Mouse (Mus musculus) MEL (cell line): ENCODE results near the gene Gsg1l2. TPM values are rescaled to one million over a fixed set of nuclear protein-coding genes. Genes with fewer than 3 reads are reported as not detected.

Source experiments
- DNase-seq: peaks from one replicate; pipeline ENCODE4 v3.0.0; 2011; ENCODE audit warnings: low read depth, low spot score
- H3K27ac ChIP-seq: 2 replicates; pipeline ENCODE4 v1.5.1; 2012; ENCODE audit warnings: low read depth, mild to moderate bottlenecking, control low read depth, low read length, moderate library complexity; ENCODE audit not compliant: control insufficient read depth
- H3K27me3 ChIP-seq, 2 experiments: fragments of 150-350 bp in 1 of 2; sonication (generic) in 1 of 2; 2 replicates each; pipeline ENCODE4 v1.6.1; 2012; ENCODE audit warnings: low read length in 2 of 2, mild to moderate bottlenecking in 2 of 2, improper control_type of control experiment in 1 of 2, moderate library complexity in 1 of 2; ENCODE audit not compliant: insufficient read depth in 2 of 2, control insufficient read depth in 1 of 2
- H3K36me3 ChIP-seq, 2 experiments: 2 replicates each; pipeline ENCODE4 v1.6.1; 2012 to 2014; ENCODE audit warnings: low read length in 2 of 2, improper control_type of control experiment in 1 of 2, inconsistent platforms in 1 of 2, mild to moderate bottlenecking in 1 of 2; ENCODE audit not compliant: insufficient read depth in 2 of 2, control insufficient read depth in 1 of 2
- H3K4me1 ChIP-seq, 2 experiments: fragments of 150-350 bp in 1 of 2; sonication (generic) in 1 of 2; 2 replicates each; pipeline ENCODE4 v1.6.1; 2012; ENCODE audit warnings: low read length in 2 of 2, improper control_type of control experiment in 1 of 2, mild to moderate bottlenecking in 1 of 2; ENCODE audit not compliant: insufficient read depth in 2 of 2, control insufficient read depth in 1 of 2
- H3K4me3 ChIP-seq, 2 experiments: fragments of 150-350 bp in 1 of 2; sonication (generic) in 1 of 2; 2 replicates each; pipeline ENCODE4 v1.5.1; 2012; ENCODE audit warnings: low read depth in 2 of 2, low read length in 2 of 2, mild to moderate bottlenecking in 2 of 2, moderate library complexity in 2 of 2, control low read depth in 1 of 2, improper control_type of control experiment in 1 of 2; ENCODE audit not compliant: control insufficient read depth in 1 of 2, insufficient read depth in 1 of 2
- H3K79me2 ChIP-seq: 2 replicates; pipeline ENCODE4 v1.6.1; 2012; ENCODE audit warnings: mild to moderate bottlenecking, low read length, moderate library complexity; ENCODE audit not compliant: control insufficient read depth, poor library complexity, insufficient read depth
- H3K9ac ChIP-seq: 2 replicates; pipeline ENCODE4 v1.6.1; 2012; ENCODE audit warnings: low read depth, mild to moderate bottlenecking, control low read depth, low read length, moderate library complexity; ENCODE audit not compliant: control insufficient read depth, poor library complexity, severe bottlenecking
- H3K9me3 ChIP-seq: fragments of 150-350 bp; sonication (generic); replicated peaks from 2 replicates; pipeline ENCODE4 v1.6.1; 2012; ENCODE audit warnings: mild to moderate bottlenecking, low read length, improper control_type of control experiment, moderate library complexity; ENCODE audit not compliant: insufficient read depth
- CHD1 ChIP-seq: IDR thresholded peaks from 2 replicates; pipeline ENCODE4 v1.6.1; 2012; ENCODE audit warnings: low read depth, mild to moderate bottlenecking, inconsistent platforms, low read length, improper control_type of control experiment
- ELF1 ChIP-seq: IDR thresholded peaks from 2 replicates; pipeline ENCODE4 v1.6.1; 2014; ENCODE audit warnings: low read depth, mild to moderate bottlenecking, inconsistent platforms, low read length, improper control_type of control experiment, moderate library complexity
- GATA1 ChIP-seq: IDR thresholded peaks from 2 replicates; pipeline ENCODE4 v1.6.1; 2011; ENCODE audit warnings: low read depth, low read length, improper control_type of control experiment
- HCFC1 ChIP-seq: IDR thresholded peaks from 2 replicates; pipeline ENCODE4 v1.6.1; 2012; ENCODE audit warnings: low read depth, mild to moderate bottlenecking, inconsistent platforms, low read length, improper control_type of control experiment, moderate library complexity
- JUND ChIP-seq: IDR thresholded peaks from 2 replicates; pipeline ENCODE4 v1.6.1; 2011; ENCODE audit warnings: low read depth, mild to moderate bottlenecking, improper control_type of control experiment, low read length
- MAFK ChIP-seq: IDR thresholded peaks from 2 replicates; pipeline ENCODE4 v1.6.1; 2011; ENCODE audit warnings: low read depth, mild to moderate bottlenecking, low read length, improper control_type of control experiment, borderline replicate concordance
- MAX ChIP-seq: IDR thresholded peaks from 2 replicates; pipeline ENCODE4 v1.6.1; 2011; ENCODE audit warnings: low read length, improper control_type of control experiment
- MAZ ChIP-seq: IDR thresholded peaks from 2 replicates; pipeline ENCODE4 v1.6.1; 2012; ENCODE audit warnings: low read depth, mild to moderate bottlenecking, inconsistent platforms, low read length, improper control_type of control experiment
- MEF2A ChIP-seq: IDR thresholded peaks from 2 replicates; pipeline ENCODE4 v1.6.1; 2014; ENCODE audit warnings: low read depth, mild to moderate bottlenecking, inconsistent platforms, low read length, improper control_type of control experiment; ENCODE audit not compliant: poor library complexity, insufficient replicate concordance, severe bottlenecking; ENCODE audit errors: extremely low read depth
- MXI1 ChIP-seq: IDR thresholded peaks from 2 replicates; pipeline ENCODE4 v1.6.1; 2011; ENCODE audit warnings: mild to moderate bottlenecking, low read depth, low read length, improper control_type of control experiment
- MYB ChIP-seq: IDR thresholded peaks from 2 replicates; pipeline ENCODE4 v1.6.1; 2011; ENCODE audit warnings: mild to moderate bottlenecking, low read depth, low read length, improper control_type of control experiment
- MYC ChIP-seq: IDR thresholded peaks from 2 replicates; pipeline ENCODE4 v1.6.1; 2011; ENCODE audit warnings: low read depth, mild to moderate bottlenecking, low read length, improper control_type of control experiment, moderate library complexity
- NELFE ChIP-seq: IDR thresholded peaks from 2 replicates; pipeline ENCODE4 v1.6.1; 2011; ENCODE audit warnings: low read depth, low read length, improper control_type of control experiment
- NRF1 ChIP-seq: IDR thresholded peaks from 2 replicates; pipeline ENCODE4 v1.6.1; 2014; ENCODE audit warnings: low read depth, mild to moderate bottlenecking, inconsistent platforms, low read length, improper control_type of control experiment, moderate library complexity; ENCODE audit not compliant: poor library complexity, insufficient read depth, severe bottlenecking
- POLR2AphosphoS5 ChIP-seq: IDR thresholded peaks from 2 replicates; pipeline ENCODE4 v1.6.1; 2012; ENCODE audit warnings: low read depth, borderline replicate concordance, mild to moderate bottlenecking, inconsistent platforms, low read length, moderate library complexity, mixed read lengths
- RAD21 ChIP-seq: IDR thresholded peaks from 2 replicates; pipeline ENCODE4 v1.6.1; 2011; ENCODE audit warnings: mild to moderate bottlenecking, low read depth, low read length, improper control_type of control experiment
- RCOR1 ChIP-seq: IDR thresholded peaks from 2 replicates; pipeline ENCODE4 v1.6.1; 2012; ENCODE audit warnings: low read depth, mild to moderate bottlenecking, inconsistent platforms, low read length, improper control_type of control experiment
- SIN3A ChIP-seq: IDR thresholded peaks from 2 replicates; pipeline ENCODE4 v1.6.1; 2012; ENCODE audit warnings: low read length, improper control_type of control experiment, inconsistent platforms
- SMC3 ChIP-seq: IDR thresholded peaks from 2 replicates; pipeline ENCODE4 v1.6.1; 2011; ENCODE audit warnings: low read depth, low read length, improper control_type of control experiment
- TBP ChIP-seq: IDR thresholded peaks from 2 replicates; pipeline ENCODE4 v1.8.0; 2011; ENCODE audit warnings: low read depth, low read length, improper control_type of control experiment
- TCF12 ChIP-seq: IDR thresholded peaks from 2 replicates; pipeline ENCODE4 v1.6.1; 2014; ENCODE audit warnings: low read depth, mild to moderate bottlenecking, inconsistent platforms, low read length, improper control_type of control experiment, moderate library complexity
- UBTF ChIP-seq: IDR thresholded peaks from 2 replicates; pipeline ENCODE4 v1.6.1; 2012; ENCODE audit warnings: low read depth, mild to moderate bottlenecking, inconsistent platforms, low read length, improper control_type of control experiment, moderate library complexity, borderline replicate concordance; ENCODE audit not compliant: insufficient read depth
- USF1 ChIP-seq: IDR thresholded peaks from 2 replicates; pipeline ENCODE4 v1.6.1; 2014; ENCODE audit warnings: low read depth, mild to moderate bottlenecking, inconsistent platforms, low read length, improper control_type of control experiment, moderate library complexity
- USF2 ChIP-seq, 2 experiments: IDR thresholded peaks; 2 replicates each; pipeline ENCODE4 v1.6.1; 2011 to 2012; ENCODE audit warnings: improper control_type of control experiment in 2 of 2, low read length in 2 of 2, borderline replicate concordance in 1 of 2, inconsistent platforms in 1 of 2, low read depth in 1 of 2, mild to moderate bottlenecking in 1 of 2; ENCODE audit not compliant: insufficient read depth in 1 of 2
- ZC3H11A ChIP-seq: IDR thresholded peaks from 2 replicates; pipeline ENCODE4 v1.6.1; 2012; ENCODE audit warnings: low read depth, mild to moderate bottlenecking, inconsistent platforms, low read length, improper control_type of control experiment
- ZKSCAN1 ChIP-seq: IDR thresholded peaks from 2 replicates; pipeline ENCODE4 v1.6.1; 2012; ENCODE audit warnings: low read depth, mild to moderate bottlenecking, inconsistent platforms, low read length, improper control_type of control experiment, moderate library complexity
- ZMIZ1 ChIP-seq: IDR thresholded peaks from 2 replicates; pipeline ENCODE4 v1.6.1; 2012; ENCODE audit warnings: low read depth, mild to moderate bottlenecking, inconsistent platforms, low read length, improper control_type of control experiment, moderate library complexity
- ZNF384 ChIP-seq: IDR thresholded peaks from 2 replicates; pipeline ENCODE4 v1.6.1; 2012; ENCODE audit warnings: low read depth, mild to moderate bottlenecking, inconsistent platforms, low read length, improper control_type of control experiment
- polyA plus RNA-seq, 2 experiments: library from polyadenylated mRNA; stranded (reverse) in 1 of 2; unstranded in 1 of 2; fragments of >175 nt in 1 of 2; fragments of >200 nt in 1 of 2; gene quantifications; 2 replicates each; pipeline versions ENCODE4 v1.2.1 to v1.2.4; 2012; ENCODE audit warnings: low replicate concordance in 2 of 2, low read depth in 1 of 2; ENCODE audit not compliant: insufficient read length in 2 of 2, insufficient read depth in 1 of 2, missing spikeins in 1 of 2
- total RNA-seq: library from RNA; depleted of rRNA; stranded (reverse); fragments of 300-350 nt; gene quantifications from 2 replicates; pipeline ENCODE4 v1.2.3, GENCODE M21; 2012

Gene Gsg1l2
- total and polyA plus RNA-seq, 3 experiments: not detected

DNA sequence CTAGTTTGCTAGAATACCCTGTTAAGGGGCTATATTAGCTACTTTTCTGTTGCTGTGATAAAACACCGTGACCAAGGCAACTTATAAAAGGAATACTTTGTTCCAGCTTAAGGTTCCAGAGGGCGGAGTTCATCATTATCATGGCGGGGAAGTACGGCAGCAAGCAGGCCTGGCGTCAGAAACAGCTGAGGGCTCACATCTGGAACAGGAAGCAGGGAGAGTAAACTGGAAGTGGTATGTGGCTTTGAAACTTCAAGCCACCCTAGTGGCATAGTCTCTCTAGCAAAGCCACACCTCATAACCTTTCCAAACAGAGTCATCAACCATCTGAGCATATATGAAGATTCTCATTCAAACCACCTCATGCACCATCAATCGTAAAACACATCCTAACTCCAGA, 55.1 kb downstream of the Gsg1l2 start:
- H3K9ac ChIP-seq: no peak overlapping the region
- TF ChIP-seq MAFK (no peak), POLR2AphosphoS5 (no peak), USF1 (no peak), SMC3 (no peak), ZC3H11A (no peak), ZKSCAN1 (no peak), MXI1 (no peak), JUND (no peak), RAD21 (no peak), MEF2A (no peak), CHD1 (no peak), MAZ (no peak), NRF1 (no peak), UBTF (no peak), SIN3A (no peak), GATA1 (no peak), TBP (no peak), NELFE (no peak), MAX (no peak)
- H3K4me3 ChIP-seq: no peak overlapping the region
- H3K36me3 ChIP-seq: no peaks in the 10 kb centered on the region
- no peaks in the 10 kb centered on the region for H3K9me3 ChIP-seq
- no peaks in the 10 kb centered on the region for H3K4me1 ChIP-seq
- DNase-seq: no peak
- H3K27ac ChIP-seq: no peak overlapping the region
- H3K79me2 ChIP-seq: no peaks in the 10 kb centered on the region
- H3K27me3 ChIP-seq: no peaks in the 10 kb centered on the region

DNA sequence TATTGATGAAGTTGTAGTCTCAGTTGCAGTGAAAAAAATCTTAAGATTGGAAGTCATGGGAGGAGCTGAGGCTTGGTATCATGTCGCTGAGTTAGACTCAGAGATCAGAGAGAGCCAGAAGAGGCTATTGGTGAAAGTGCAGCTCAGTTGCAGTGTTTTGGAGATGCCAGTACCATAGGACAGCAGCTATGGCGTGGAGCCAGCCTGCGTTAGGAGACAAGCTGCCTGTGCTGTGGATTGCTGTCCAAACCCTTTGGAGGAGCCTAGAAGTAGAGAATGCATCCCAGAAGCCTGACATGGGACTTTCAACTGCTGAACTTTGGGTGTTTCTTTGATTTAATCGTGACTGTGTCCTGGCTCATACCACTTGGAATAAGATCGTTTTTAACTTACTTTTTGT, 57.4 kb downstream of the Gsg1l2 start:
- Histone ChIP-seq H3K27ac (no peak overlapping the region), H3K36me3 (no peaks in the 10 kb centered on the region), H3K9me3 (no peaks in the 10 kb centered on the region), H3K4me3 (no peak overlapping the region), H3K9ac (no peak overlapping the region), H3K4me1 (no peaks in the 10 kb centered on the region), H3K79me2 (no peaks in the 10 kb centered on the region), H3K27me3 (no peaks in the 10 kb centered on the region)
- TF ChIP-seq USF1 (no peak), ZNF384 (no peak), NRF1 (no peak), NELFE (no peak), MYC (no peak), ZKSCAN1 (no peak), TCF12 (no peak), GATA1 (no peak), SMC3 (no peak), MYB (no peak), ZC3H11A (no peak), ZMIZ1 (no peak), POLR2AphosphoS5 (no peak), USF2 (IDR thresholded peaks at IDR 0.05; ENCODE audit: borderline replicate concordance in 1 of 2, insufficient read depth in 1 of 2, low read depth in 1 of 2, low read length in 2 of 2) (no peak), ELF1 (no peak), MEF2A (no peak), SIN3A (no peak), MAFK (no peak), RCOR1 (no peak), HCFC1 (no peak)
- DNase-seq: no peak
